Mouse (Mus musculus) layer of hippocampus, adult 2 months (tissue): Measurements from ENCODE around the gene Sec24b. TPM values are rescaled to one million over a fixed set of nuclear protein-coding genes. Genes with fewer than 3 reads are reported as not detected.

ENCODE experiments used
- DNase-seq, 2 experiments: peaks; one replicate each; pipeline ENCODE4 v3.0.0; 2022; ENCODE audit warnings: low spot score in 2 of 2
- H3K27ac ChIP-seq: fragments of 200-600 bp; 2 replicates; pipeline ENCODE4 v1.8.1; 2022
- H3K4me3 ChIP-seq: fragments of 200-600 bp; 2 replicates; pipeline ENCODE4 v1.8.1; 2022; ENCODE audit warnings: mild to moderate bottlenecking
- CTCF ChIP-seq: fragments of 200-600 bp; conservative IDR thresholded peaks from 2 replicates; pipeline ENCODE4 v1.8.1; 2022; ENCODE audit warnings: antibody characterized with exemption, mild to moderate bottlenecking, moderate library complexity
- total RNA-seq, 2 experiments: library from RNA; stranded (reverse); gene quantifications; 2 replicates each; pipeline ENCODE4 v1.2.3; 2021

Gene Sec24b
- total RNA-seq, 2 experiments from 2014 or later, result 57.3 to 62.1 TPM

GRCm38 (mm10) chr3:130075746-130076145, 14.4 kb upstream of the Sec24b start:
- Histone ChIP-seq H3K27ac (no peak overlapping the region), H3K4me3 (no peak overlapping the region)
- TF ChIP-seq CTCF, result no peak
- no peak for DNase-seq

GRCm38 (mm10) chr3:130073085-130073484, 11.7 kb upstream of the Sec24b start:
- Histone ChIP-seq H3K4me3 (no peak overlapping the region), H3K27ac (no peak overlapping the region)
- no peak for TF ChIP-seq CTCF
- DNase-seq, result no peak

- no peak for TF ChIP-seq CTCF
- no peak overlapping the region for H3K4me3 ChIP-seq
- H3K27ac ChIP-seq, result no peak overlapping the region
- no peak for DNase-seq
These were observed 10.6 kb upstream of the Sec24b start for GRCm38 (mm10) chr3:130071918-130072317.

GRCm38 (mm10) chr3:130060396-130061029, 840 bp downstream of the Sec24b start:
- peak; percentile 80 for TF ChIP-seq CTCF

GRCm38 (mm10) chr3:130059805-130060395, 1.5 kb downstream of the Sec24b start:
- peak overlapping the region; percentile 67 for H3K4me3 ChIP-seq
- H3K27ac ChIP-seq, result peak overlapping the region; percentile 86
- peak in 1 of 2 experiments; percentile 16 for DNase-seq
- no peak for TF ChIP-seq CTCF

More at GRCm38 (mm10) chr3:130060396-130061029, 840 bp downstream of the Sec24b start:
- H3K4me3 ChIP-seq, result peak overlapping the region; percentile 67
- H3K27ac ChIP-seq, result peak overlapping the region; percentile 86
- DNase-seq, result peak; percentile 80 to 83

GRCm38 (mm10) chr3:130058488-130058887, 2.9 kb downstream of the Sec24b start:
- DNase-seq, result no peak
- no peak for TF ChIP-seq CTCF
- H3K4me3 ChIP-seq, result no peak overlapping the region

GRCm38 (mm10) chr3:130057569-130058345, 3.6 kb downstream of the Sec24b start:
- DNase-seq, result no peak
- no peak for TF ChIP-seq CTCF

More at GRCm38 (mm10) chr3:130058488-130058887, 2.9 kb downstream of the Sec24b start:
- H3K27ac ChIP-seq, result no peak overlapping the region

GRCm38 (mm10) chr3:130055416-130056385, 5.7 kb downstream of the Sec24b start:
- Histone ChIP-seq H3K4me3 (no peak overlapping the region), H3K27ac (no peak overlapping the region)
- no peak for TF ChIP-seq CTCF
- no peak for DNase-seq

More at GRCm38 (mm10) chr3:130057569-130058345, 3.6 kb downstream of the Sec24b start:
- Histone ChIP-seq H3K4me3 (no peak overlapping the region), H3K27ac (no peak overlapping the region)

- no peak overlapping the region for H3K27ac ChIP-seq
- H3K4me3 ChIP-seq, result no peak overlapping the region
- no peak for TF ChIP-seq CTCF
- no peak for DNase-seq
These were observed 6.8 kb downstream of the Sec24b start for GRCm38 (mm10) chr3:130054587-130054986.

- Histone ChIP-seq H3K27ac (0 out of 2 replicates have a peak overlapping the region, but pooled peaks have one; percentile 23), H3K4me3 (no peak overlapping the region)
- no peak for DNase-seq
- TF ChIP-seq CTCF, result no peak
These were observed 7.8 kb downstream of the Sec24b start for GRCm38 (mm10) chr3:130053340-130054066.

- Histone ChIP-seq H3K27ac (0 out of 2 replicates have a peak overlapping the region, but pooled peaks have one; percentile 23), H3K4me3 (no peak overlapping the region)
- DNase-seq, result no peak
- TF ChIP-seq CTCF, result no peak
These were observed 8.6 kb downstream of the Sec24b start for GRCm38 (mm10) chr3:130052541-130053298.
